ENCODE assay signal across 17 mouse cellular contexts in the genomic region with DNA sequence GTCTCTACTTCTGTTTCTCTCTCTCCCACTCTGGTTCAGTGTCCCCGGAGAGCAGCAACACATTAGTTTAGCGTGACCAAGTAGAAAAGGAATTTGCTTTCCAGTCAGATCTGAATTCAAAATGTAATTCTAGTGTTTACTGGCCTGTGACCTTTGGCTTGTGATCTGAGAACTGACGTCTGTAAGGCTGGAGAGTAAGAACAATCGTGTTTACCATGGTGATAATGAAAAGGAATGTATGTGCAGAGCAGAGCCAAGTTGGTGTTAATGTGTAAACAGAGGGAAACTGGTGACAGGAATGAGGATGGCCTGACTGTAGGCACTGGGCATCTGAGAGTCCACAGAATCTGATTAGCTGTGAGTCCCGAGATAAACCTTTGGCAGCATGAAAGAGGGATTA. TPM values are rescaled to one million over a fixed set of nuclear protein-coding genes. Genes with fewer than 3 reads are reported as not detected.
A peak's percentile ranks its signal among the peaks of the same experiment; 100 is the strongest.
DNase-seq lines count a peak whose midpoint lies in the region; ATAC-seq lines count a peak whose summit lies in the region.
"Had no signal": no experiment of that assay in that cellular context is flagged by ENCODE, and none has a peak within 500 bp of the region (broad histone marks: within the 10 kb centered on the region; RNA-seq: fewer than 3 reads in every experiment).

No protein-coding gene starts in this region.

- H3K9me3 ChIP-seq in heart, embryonic 12.5 days (replicated peaks), result peaks cover 3% of the 10 kb centered on the region; the same call in 1 of the 2 replicates
- H3K9me3 ChIP-seq in lung, embryonic 15.5 days, result no peaks in the 10 kb centered on the region; the same call in 1 of the 2 replicates
- H3K9me3 ChIP-seq: embryonic facial prominence, embryonic 12.5 days; G1E; hindbrain, embryonic 12.5 days had no signal

- peaks cover 16% of the 10 kb centered on the region for H3K4me1 ChIP-seq in heart, embryonic 12.5 days (replicated peaks)
- peaks cover 13% of the 10 kb centered on the region for H3K4me1 ChIP-seq in lung, embryonic 15.5 days

- H3K4me2 ChIP-seq in heart, embryonic 12.5 days, result 0 out of 2 replicates have a peak overlapping the region, but pooled peaks have one; percentile 5
- no peak overlapping the region for H3K4me2 ChIP-seq in lung, embryonic 15.5 days
- H3K4me2 ChIP-seq: embryonic facial prominence, embryonic 12.5 days; hindbrain, embryonic 12.5 days had no signal

- H3K27me3 ChIP-seq in heart, embryonic 12.5 days (replicated peaks), result no peaks in the 10 kb centered on the region
- no peaks in the 10 kb centered on the region for H3K27me3 ChIP-seq in lung, embryonic 15.5 days
- H3K27me3 ChIP-seq: embryonic facial prominence, embryonic 12.5 days; hindbrain, embryonic 12.5 days had no signal

- DNase-seq in heart, postnatal 36 days, result no peak
- peak; percentile 34 for DNase-seq in retina, adult 2 months (ENCODE audit: low read depth, low spot score)
- DNase-seq in retina, embryonic 14.5 days (ENCODE audit: low spot score), result no peak
- no peak for DNase-seq in urinary bladder, postnatal 10 days (ENCODE audit: low spot score)
- DNase-seq: adrenal gland, postnatal 10 days; cerebellum, adult 18-20 months had no signal

- WGBS in heart, embryonic 12.5 days, result 14% methylated on average over 5 of the region's 5 CpGs
- 7% methylated on average over 5 of the region's 5 CpGs for WGBS in lung, embryonic 15.5 days

- no peaks in the 10 kb centered on the region for H3K36me3 ChIP-seq in heart, embryonic 12.5 days
- no peaks in the 10 kb centered on the region for H3K36me3 ChIP-seq in lung, embryonic 15.5 days
- H3K36me3 ChIP-seq: embryonic facial prominence, embryonic 12.5 days; G1E; hindbrain, embryonic 12.5 days had no signal

- no peak overlapping the region for H3K4me3 ChIP-seq in heart, embryonic 12.5 days
- H3K4me3 ChIP-seq in lung, embryonic 15.5 days, result no peak overlapping the region
- H3K4me3 ChIP-seq: embryonic facial prominence, embryonic 12.5 days; hindbrain, embryonic 12.5 days had no signal

- no peak for ATAC-seq in heart, embryonic 12.5 days (ENCODE audit: insufficient number of reproducible peaks, low FRiP score)
- peak; percentile 52; the same call in 1 of the 2 replicates for ATAC-seq in lung, embryonic 15.5 days (ENCODE audit: borderline replicate concordance, extremely low read depth, low FRiP score, low TSS enrichment)
- ATAC-seq in megakaryocyte progenitor cell, adult 5-6 weeks (replicated peaks; ENCODE audit: poor library complexity), result no peak
- ATAC-seq in megakaryocyte, adult 5-6 weeks (ENCODE audit: poor library complexity, severe bottlenecking), result no peak
- ATAC-seq: forebrain, embryonic 14.5 days had no signal

- intact Hi-C loops in heart, postnatal 36 days (cut with DNase I), result no loop called here

- no peak overlapping the region for H3K9ac ChIP-seq in heart, embryonic 12.5 days
- H3K9ac ChIP-seq in lung, embryonic 15.5 days, result no peak overlapping the region
- H3K9ac ChIP-seq: embryonic facial prominence, embryonic 12.5 days; hindbrain, embryonic 12.5 days had no signal

- no peak overlapping the region for H3K27ac ChIP-seq in heart, embryonic 12.5 days (ENCODE audit: poor library complexity, severe bottlenecking)
- H3K27ac ChIP-seq in lung, embryonic 15.5 days, result no peak overlapping the region
- H3K27ac ChIP-seq: embryonic facial prominence, embryonic 12.5 days; hindbrain, embryonic 12.5 days had no signal

RNA-seq across cellular contexts. Expression of gene Kcne2, which starts 57.7 kb away (rescaled TPM):
- 2.0 and 2.1 TPM in 2 replicates for polyA plus RNA-seq in heart, embryonic 12.5 days (2016; fragmentation: Nextera tagmentation; extraction: Ambion mirVana)
- total RNA-seq in heart, postnatal 36 days (2021), result not detected
- 0.63 and 0.81 TPM in 2 replicates for polyA plus RNA-seq in lung, embryonic 15.5 days (2015; fragmentation: Nextera tagmentation; extraction: Ambion mirVana)
- not detected in 2 replicates for total RNA-seq in megakaryocyte progenitor cell, adult 5-6 weeks (2015)
- total RNA-seq in megakaryocyte progenitor cell, adult 5-6 weeks (2017), result not detected in 2 replicates
- not detected in 2 replicates for total RNA-seq in megakaryocyte, adult 5-6 weeks (2015)
- total RNA-seq in megakaryocyte, adult 5-6 weeks (2017), result not detected in 2 replicates
- total RNA-seq: adrenal gland, postnatal 10 days; megakaryocyte-erythroid progenitor cell, adult 5-6 weeks; neutrophil, adult 5-6 weeks had no signal
- polyA plus RNA-seq: G1E; gonadal fat pad, adult 2 months had no signal
